Mouse (Mus musculus) thymus, postnatal 14 days (tissue): ENCODE results near the gene Mpg.

Source experiments
- DNase-seq: peaks from one replicate; pipeline ENCODE4 v3.0.0; 2021

The Mpg gene

DNA sequence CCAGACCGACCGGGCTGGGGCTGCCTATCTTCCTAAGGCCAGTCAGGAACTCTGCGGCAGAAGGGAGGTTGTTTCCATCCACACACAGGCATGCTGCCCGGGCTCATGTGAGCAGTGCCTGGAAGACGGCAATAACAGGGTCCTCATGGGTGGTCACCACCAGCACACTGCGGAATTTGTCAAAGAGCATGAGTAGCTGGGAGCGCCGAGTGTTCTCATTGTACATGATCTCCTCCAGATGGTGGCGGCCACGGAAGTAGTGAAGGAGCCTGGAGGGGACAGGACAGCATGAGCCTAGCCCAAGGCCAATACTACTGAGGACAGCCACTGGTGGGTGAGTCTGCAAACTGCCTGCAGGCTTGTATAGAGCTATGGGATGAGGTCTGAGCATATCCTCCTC, 6.5 kb downstream of the Mpg start:
- DNase-seq = no peak

DNA sequence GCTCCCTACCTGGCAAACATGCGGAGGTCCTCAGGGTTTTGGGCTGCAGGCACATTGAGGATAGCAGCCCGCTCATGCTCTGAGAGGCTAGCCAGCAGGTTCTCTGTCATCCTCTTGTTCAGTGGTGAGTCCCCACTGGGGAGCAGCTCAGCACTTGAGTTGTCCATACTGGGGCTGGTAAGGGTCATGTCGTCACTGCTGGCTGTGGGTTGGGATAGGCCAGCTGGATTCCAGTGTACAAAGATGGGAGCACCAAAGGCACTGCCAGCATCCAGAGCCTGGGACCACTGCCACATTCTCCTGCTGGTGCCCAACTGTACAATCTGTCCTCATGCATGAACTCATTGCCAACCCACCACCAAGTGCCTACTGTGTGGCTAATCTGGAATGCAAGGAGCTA, 7.6 kb downstream of the Mpg start:
- DNase-seq = no peak

DNA sequence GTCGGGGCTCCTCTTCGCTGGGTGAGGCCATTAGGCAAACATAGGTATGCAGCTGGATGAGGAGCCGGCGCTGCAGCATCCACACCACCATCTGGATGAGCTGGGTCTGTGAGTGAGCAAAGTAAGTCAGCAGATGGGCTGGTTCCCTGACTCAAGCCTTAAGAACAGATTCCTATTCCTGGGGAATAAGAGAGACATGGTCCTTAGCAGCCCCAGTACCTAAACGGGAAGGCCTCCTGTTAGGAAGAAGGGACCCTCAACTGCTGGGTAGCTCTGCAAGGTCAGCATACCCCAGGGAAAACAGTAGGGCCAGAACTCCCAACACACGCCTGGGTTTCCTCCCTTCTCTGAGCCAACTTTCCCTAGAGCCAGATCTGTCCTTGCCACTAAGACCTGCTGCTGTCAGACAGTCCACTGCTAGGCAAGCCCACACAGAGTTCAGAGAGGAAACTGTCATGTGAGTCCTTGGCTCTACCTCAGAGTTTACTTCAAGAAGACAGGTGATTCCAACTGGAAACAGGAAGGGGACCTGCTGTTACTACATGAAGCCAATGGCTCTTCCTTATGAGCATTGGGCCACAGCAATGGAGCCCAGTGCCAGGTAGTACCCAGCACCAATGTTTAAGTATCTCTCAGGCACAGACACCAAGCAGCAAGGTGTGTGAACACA, 8.6 kb downstream of the Mpg start:
- DNase-seq = no peak

DNA sequence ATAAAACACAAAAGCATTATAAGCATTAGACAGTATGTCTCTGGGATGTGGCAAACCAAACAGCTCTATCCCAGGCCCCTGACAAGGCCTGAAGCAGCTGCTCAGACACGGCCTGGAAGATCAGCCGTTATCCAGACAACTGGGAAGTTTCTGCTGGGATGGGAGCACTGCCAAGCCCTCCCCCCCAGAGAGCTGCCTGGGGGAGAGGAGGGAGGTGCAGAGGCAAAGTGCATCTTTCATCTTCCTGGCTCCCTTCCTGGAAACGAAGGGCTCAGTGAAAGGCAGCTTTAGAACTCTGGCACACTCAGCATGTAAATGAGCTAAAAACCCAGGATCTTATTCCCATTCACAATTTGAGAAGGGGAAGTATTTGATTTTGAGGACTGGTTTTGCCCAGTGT, 9.3 kb downstream of the Mpg start:
- no peak for DNase-seq

DNA sequence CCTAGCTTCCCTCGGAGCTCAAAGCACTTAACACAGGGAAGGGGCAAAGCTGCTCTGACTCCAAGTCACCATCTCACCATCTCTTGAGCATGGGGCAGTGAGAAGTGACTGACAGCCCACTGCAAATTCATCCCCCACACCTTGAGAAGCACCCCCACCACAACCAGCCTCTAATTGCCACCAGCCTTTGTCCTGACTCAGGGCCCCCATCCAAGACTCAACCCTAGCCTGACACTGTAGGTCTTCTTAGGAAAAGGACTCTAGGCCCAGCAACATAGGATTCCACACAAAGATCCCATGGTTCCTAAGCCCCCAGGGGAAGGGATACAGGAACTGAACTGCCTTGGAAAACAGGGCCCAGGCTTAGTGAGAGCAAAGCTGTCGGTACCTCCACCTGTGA, 9.8 kb downstream of the Mpg start:
- DNase-seq = no peak

DNA sequence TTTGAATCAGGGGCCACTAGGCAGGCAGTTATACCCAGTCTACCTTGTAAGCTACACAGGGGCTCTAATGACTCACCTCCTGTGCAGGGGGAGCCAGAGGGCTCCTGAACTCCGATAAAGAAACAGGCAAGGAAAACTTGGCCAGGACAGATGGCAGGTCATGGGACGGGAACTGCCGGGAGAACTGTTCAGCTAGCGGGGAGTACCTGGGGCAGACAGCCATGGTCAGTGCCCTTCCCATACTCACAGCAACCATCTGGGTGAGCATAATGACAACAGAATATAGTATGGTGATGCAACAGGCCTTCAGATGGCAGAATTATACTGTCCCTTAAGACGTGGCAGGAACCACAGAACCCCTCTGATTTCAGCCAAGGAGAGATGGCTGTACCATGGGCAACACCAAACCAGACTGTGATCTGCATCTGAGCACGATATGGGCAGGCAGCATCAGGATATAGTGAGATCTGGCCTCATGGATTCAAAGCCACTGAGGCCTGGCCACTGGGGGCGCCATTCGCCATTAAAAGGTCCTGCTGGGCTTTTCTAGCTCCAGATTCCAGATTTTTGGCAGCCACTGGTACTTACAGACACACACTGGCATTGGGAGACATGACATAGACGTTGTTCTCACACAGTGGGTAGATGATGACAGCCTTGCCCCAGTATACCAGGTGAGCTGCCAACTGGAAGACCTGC, 10.6 kb downstream of the Mpg start:
- peak; percentile 37 for DNase-seq

DNA sequence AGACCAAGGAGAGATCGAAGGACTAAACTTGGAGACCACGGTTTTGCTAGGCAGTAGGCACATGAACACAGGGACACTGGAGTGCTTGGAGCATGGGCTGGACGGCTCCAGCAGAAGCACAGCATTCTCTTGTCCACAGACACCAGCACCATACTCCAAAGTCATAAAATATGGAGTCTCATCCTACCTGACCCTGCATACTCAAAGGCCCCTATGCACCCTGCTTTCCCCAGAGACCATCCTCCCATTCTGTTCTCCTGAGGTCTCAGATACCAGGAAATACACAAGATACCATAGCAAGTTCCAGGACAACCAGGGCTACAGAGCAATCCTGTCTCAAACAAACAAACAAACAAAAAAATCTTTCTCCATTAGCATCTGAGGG, 11.1 kb downstream of the Mpg start:
- DNase-seq = no peak

DNA sequence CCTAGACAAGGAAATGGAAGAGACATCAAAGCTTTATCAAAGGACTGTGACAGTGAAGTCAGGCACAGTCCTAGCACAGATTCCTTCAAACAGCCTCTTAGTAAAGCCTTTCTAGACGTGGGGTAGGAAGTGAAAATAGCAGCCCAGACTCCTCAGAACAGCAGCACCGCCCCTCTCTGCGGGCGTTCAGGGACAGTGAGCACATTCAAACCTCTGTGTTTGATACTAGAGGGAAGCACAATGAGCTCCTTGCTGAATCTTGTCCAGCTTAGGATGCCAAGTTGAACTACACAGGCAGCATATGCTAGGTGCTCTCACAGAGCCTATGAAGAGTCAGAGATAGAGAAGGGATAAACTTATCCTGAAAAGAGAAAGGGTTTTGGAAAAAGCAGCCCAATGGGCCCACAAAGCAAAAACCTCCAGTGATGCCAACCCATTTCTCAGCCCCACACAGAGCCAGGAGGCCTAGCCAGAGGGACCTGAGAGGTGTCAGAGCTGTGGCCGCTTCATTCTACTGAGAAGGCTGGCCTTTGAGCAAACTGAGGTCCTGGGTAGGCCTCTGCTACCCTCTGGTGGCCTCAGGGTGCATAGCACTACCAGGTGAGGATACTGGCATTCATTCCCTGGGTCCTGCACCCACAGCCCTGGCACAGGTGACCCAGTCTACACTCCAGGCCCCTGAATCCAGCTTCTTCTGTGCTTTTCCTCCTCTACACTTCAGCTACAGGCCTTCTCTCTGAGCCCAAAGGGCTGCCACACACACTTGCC, 12.0 kb downstream of the Mpg start:
- peak; percentile 79 for DNase-seq

DNA sequence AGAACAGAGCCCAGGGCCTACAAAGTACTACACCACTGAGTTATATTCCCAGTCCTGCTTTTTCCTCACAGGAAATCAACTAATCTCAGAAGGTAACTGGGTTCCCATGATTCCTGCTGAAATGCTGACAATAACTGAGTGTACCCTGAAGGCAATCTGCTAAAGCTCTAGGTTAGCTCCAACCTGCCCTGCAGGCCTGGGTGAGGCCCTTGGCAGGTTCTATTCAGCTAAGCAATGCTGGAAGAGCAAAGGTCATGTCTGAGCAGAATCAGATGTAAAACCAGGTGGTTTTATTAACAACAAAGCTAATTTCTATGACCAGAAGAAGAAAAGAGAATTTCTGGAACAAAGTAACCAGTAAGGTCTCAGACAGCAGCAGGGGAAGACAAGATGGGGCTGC, 15.1 kb downstream of the Mpg start:
- DNase-seq = no peak

DNA sequence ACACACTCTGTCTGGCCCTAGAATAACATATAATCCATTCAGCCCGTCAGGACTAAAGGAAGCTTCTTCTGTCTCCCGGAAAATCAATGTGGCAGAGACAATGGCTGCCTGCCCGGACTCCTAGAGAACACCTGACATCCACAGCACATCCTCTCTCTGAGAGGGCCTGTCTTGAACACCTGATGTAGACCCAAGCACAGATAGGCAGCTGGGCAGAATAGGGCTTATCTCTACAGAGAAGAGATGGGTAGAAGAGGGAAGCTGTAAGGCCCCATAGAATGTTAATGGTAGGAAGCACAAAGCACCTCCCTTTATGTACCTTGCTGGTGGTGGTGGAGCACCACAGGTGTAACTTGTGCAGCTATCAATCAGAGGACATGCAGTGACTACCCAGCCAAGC, 15.9 kb downstream of the Mpg start:
- DNase-seq = no peak

DNA sequence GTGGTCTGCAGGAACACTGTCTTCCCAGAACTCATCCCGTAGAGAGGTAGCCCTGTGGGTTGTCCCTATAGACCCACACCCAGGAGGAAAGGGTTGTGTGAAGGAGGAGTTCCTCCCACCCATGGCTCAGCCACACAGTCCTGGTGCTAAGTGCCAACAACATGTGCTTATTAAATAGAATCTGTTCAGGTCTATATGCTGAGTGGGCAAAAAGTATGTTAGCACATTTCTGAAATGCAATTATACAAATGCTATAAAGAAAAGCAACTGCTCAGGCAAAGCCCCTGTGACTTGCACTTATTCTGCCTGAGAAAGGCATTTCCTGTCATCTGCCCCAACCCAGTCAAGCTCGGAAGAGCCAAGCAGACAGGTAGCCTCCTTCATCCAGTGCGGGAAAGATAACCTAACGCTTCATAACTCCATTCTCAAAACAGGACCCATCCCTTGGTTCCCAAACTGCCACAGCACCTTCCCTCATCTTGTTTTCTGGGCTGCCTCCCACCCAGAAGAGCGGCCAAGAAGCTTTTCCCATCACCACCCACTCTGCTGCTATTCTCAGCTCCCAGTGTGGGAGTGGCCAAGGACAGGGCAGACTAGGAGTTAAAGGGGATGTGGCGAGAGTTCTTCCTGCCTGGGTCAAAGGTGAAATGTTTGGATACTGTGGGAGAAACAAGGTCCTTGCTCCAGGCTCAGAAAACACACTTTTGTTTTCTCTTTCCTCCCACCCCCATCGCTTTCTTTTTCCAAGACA, 17.1 kb downstream of the Mpg start:
- no peak for DNase-seq

DNA sequence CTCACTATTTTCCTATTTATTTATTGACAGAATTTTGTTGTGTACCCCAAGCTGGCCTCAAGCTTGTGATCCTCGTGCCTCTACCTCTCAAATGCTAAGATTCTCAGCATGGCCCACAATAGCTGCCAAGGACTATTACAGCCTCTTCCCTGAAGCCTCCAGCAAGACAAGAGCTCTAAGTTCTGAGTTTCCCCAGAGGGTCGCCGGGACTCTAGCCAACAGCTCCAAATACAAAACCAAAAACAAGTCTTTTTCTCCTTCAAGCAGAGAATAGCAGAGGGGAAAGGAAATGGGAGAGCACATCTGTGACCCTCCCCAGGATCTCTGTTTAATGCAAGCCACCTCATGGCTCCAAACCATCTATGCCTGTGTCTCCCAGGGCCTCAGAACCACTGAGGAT, 17.8 kb downstream of the Mpg start:
- DNase-seq = no peak

DNA sequence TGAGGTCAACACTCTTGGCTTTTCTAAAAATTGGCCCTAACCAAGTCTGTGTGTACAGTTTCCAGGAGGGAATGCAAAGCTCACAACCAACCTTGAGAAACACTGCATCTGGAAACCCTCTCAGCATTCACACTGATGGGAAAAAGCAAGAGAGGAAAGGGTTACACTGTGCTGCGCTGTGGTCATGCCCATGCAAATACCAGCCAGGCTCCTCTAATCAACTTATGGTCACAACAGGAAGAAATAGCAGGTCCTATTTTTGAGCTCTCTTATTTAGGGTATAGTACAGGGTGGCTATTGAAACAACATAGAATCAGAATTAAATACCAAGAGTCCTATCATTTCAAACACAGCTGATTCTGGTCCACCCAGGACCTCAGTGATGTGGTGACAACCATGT, 18.3 kb downstream of the Mpg start:
- no peak for DNase-seq

DNA sequence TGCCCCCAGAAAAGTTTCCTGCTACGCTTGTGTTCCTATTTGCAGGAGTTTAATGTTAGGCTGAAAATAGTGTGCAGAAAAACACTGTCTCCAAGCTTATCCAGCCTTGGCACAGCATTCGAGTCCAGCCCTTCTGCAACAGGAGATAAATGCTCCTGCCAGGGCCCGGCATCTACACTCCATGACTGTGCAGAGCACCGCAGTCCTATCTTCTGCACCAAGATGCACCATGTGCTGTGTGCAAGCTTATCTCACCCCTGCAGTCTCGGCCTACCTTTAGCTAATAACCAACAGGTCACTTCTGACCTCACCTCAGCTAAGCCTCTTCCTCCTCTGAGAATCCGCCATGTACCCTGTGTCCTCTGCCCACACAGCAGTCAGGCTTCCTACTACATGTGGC, 19.3 kb downstream of the Mpg start:
- no peak for DNase-seq

DNA sequence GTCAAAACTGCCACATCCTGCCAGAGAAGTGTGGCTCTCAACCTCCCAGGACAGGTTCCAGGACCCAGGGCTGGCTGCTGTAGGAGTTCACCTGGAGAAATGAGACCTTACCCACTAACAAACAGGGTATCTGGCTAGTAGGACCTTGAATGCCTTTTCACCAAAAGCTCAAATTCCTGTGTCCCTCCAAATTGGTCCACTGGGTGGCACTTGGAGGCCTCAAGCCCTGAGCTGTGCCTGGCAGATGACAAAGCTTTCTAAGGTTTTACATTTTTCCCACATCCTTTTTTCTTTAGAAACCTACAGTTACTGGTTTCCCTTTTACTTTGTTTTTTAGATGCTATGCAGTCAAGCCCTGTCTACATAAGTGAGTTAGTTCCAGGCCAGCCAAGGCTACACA, 20.8 kb downstream of the Mpg start:
- peak; percentile 45 for DNase-seq

DNA sequence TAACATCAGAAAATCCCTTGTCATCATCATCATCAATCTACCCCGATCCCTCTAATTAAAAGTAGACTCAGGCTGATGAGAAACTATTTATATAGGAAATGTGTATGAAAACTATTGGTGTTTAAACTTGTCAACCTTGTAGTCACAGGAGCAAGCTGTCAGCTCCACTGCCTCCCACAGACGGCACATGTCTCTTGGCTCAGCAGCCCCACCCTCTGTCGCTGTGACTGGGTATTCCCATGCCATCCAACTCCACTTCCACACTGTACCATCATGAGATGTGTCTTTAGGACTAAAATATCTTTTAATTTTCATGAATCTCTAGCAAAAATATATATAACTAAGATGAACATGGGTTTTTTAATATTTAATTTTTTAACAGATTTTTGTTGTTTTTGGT, 22.0 kb downstream of the Mpg start:
- DNase-seq = no peak

DNA sequence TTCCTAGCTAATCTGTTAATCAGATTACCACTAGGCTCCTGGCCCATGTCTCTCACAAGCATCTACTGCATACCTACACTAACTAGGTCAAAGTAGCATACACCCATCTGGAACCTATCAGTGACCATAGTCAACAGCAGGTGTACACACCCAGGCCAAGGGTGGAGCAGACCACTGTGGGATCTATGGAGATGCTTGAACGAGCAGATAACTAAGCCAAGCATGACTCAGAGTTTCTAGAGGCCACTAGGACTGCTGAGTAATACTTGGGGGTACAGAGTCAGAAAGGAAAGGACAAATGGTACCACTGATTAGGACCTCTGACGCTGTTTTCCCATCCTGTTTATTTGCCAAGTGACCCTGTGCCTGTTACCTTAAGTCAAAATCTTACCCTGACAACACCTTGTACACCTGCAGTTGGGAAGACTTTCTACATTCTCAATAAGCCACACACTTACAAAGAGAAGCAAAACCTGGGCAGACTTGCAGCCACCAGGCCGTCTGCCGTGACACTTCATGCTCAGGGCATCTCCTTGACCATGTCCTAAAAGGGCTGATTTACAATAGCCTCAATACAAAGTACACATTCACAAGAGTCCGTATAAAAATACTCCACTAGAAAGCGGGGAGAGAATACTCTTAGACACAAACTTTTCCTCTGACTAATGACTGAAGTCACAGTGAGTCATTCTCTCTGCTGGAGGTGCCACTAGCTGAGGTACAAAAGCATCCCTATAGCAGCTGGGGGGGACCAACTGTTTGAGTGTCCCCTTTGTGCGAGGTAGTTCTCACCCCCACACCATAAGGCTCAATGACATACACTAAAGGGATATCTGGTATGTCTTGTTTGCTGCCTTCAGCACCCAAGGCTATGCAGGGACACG, 24.8 kb downstream of the Mpg start:
- DNase-seq = no peak

DNA sequence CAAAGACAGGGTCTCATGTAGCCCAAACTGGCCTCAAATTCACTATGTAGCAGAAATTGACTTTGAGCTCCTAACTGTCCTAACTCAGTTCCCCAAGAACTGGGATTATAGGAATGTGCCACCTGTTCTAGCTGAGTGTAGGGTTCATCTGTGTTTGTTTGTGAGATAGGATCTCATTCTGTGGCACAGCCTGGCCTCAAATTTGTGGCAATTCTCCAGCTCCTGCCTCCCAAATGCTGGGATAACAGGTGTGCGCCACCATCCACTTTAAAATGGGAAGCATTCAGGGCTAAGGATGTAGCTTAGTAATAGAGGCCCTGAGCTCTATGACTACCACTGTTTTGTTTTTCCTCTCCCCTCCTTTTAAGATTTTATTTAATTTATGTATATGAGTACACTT, 26.8 kb downstream of the Mpg start:
- no peak for DNase-seq

DNA sequence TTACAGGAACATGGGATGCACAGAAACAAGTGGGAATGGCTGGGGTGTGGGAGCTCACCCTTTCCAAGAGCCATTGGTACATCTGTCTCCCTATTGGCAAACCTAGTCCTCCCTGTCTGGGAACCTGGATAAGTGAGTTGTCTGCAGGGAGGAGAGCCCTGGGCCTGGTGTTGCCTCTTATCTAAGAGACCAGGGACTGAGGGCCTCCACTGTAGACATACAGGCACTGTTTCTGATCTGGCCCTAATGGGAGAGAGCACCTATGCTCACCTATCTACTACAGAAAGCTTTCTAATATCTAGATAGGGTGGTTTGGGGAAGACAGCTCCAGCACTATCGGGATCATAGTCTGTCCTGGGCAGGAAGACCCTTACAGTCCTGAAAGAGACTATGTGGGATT, 29.8 kb downstream of the Mpg start:
- no peak for DNase-seq

DNA sequence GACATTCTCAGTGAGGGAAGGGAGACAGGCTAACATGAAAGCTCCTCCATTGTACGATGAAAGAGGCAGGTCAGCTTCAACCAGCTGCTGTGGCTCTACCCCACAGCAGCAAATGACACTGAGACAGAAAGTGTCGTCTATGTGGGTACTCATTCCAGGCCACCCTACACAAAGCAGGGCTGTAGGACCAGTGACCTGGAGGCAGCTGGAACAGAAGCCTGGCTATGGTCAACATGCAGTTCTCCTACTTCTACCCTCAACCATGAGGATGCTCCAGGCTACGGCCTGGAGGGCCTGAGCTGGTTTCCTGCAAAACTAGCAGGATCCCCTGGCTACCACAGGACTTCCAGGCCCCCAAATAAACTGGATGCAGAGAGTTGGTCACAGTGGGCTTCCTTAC, 30.3 kb downstream of the Mpg start:
- no peak for DNase-seq

DNA sequence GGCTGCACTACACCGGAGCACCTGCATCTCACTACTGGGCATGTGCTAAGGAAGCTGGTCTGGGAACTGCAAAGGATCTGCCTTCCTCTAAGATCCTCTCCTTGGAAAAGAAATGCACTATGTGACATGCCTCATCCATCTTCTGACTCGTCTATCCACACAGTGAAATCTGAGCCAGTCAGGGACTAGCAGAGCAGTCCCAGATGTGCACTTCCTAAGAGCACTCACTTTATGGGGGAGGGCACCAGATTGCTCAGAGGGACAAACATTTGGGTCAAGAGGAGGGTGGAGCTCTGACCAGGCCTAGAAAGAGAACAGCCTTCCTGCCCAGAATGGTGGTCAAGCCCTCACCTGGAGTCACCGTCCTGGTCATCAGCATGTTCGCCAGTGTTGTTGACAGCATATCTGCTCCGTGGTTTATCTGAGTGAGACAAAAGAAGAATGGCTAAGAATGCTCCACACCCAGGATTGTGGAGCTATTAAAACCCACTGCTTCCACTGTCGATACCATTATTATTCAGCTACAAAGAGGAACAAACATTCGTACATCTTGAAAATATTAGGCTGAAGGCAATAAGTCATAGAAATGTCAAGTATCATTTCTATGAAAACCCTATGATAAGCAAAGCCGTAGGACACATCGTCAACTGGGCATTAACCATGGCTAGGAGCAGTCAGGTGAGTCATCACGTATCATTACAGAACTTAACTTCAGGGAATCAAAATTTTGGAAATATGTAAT, 36.5 kb downstream of the Mpg start:
- no peak for DNase-seq
